Mouse (Mus musculus) forebrain, embryonic 11.5 days (tissue): ENCODE data around the gene Gm960. TPM values are rescaled to one million over a fixed set of nuclear protein-coding genes. Genes with fewer than 3 reads are reported as not detected.

Source experiments
- ATAC-seq: fragments of 200-750 bp; cut with Nextera tagmentation; replicated peaks from 2 replicates; pipeline ENCODE4 v1.8.0; 2017; ENCODE audit warnings: moderate TSS enrichment; ENCODE audit not compliant: low FRiP score
- DNase-seq: peaks from one replicate; pipeline ENCODE4 v3.0.0-alpha.2; 2017; ENCODE audit warnings: low spot score
- H3K27ac ChIP-seq: fragments of 300-500 bp; sonication (generic); 2 replicates; pipeline ENCODE4 v1.5.1; 2014; ENCODE audit warnings: low read depth, low read length
- H3K27me3 ChIP-seq: fragments of 300-500 bp; sonication (generic); 2 replicates; pipeline ENCODE4 v1.6.1; 2014; ENCODE audit warnings: mild to moderate bottlenecking, low read length, mixed read lengths; ENCODE audit not compliant: control insufficient read depth, insufficient read depth
- H3K36me3 ChIP-seq: fragments of 300-500 bp; sonication (generic); 2 replicates; pipeline ENCODE4 v1.6.1; 2014; ENCODE audit warnings: mild to moderate bottlenecking, low read length, moderate library complexity, mixed read lengths; ENCODE audit not compliant: control insufficient read depth, insufficient read depth
- H3K4me1 ChIP-seq: fragments of 300-500 bp; sonication (generic); replicated peaks from 2 replicates; pipeline ENCODE4 v1.6.1; 2014; ENCODE audit warnings: low read length, mixed read lengths; ENCODE audit not compliant: control insufficient read depth, insufficient read depth
- H3K4me2 ChIP-seq: fragments of 300-500 bp; sonication (generic); 2 replicates; pipeline ENCODE4 v1.6.1; 2014; ENCODE audit warnings: low read depth, mild to moderate bottlenecking, low read length, moderate library complexity, mixed read lengths; ENCODE audit not compliant: severe bottlenecking
- H3K4me3 ChIP-seq: fragments of 300-500 bp; sonication (generic); 2 replicates; pipeline ENCODE4 v1.5.1; 2014; ENCODE audit warnings: low read depth, low read length
- H3K9ac ChIP-seq: fragments of 300-500 bp; sonication (generic); 2 replicates; pipeline ENCODE4 v1.6.1; 2014; ENCODE audit warnings: low read length
- H3K9me3 ChIP-seq: fragments of 300-500 bp; sonication (generic); 2 replicates; pipeline ENCODE4 v1.6.1; 2016; ENCODE audit warnings: low read length, mixed read lengths; ENCODE audit not compliant: control insufficient read depth
- WGBS: fragments of 180-500 bp; shearing (Covaris S2); extraction: QIAGEN DNeasy Blood & Tissue Kit; methylation state at CpG from one replicate; pipeline ENCODE4 v1.1.7; 2014; 5-methylcytosine and 5-hydroxymethylcytosine counted together
- polyA plus RNA-seq: library from polyadenylated mRNA; unstranded; fragments of >200 nt; fragmentation: Nextera tagmentation; extraction: Ambion mirVana; gene quantifications from 2 replicates; pipeline ENCODE4 v1.2.1, GENCODE M21; 2014

Gene Gm960
- polyA plus RNA-seq, 1 experiment from 2014 or later: 4.6 TPM

GRCm38 (mm10) chr19:4666815-4667214, 31.7 kb downstream of the Gm960 start:
- Histone ChIP-seq H3K4me3 (no peak overlapping the region), H3K4me1 (no peaks in the 10 kb centered on the region), H3K27ac (no peak overlapping the region), H3K9ac (no peak overlapping the region), H3K27me3 (no peaks in the 10 kb centered on the region), H3K4me2 (no peak overlapping the region), H3K36me3 (no peaks in the 10 kb centered on the region), H3K9me3 (no peaks in the 10 kb centered on the region)
- ATAC-seq (no peak), DNase-seq (no peak)

GRCm38 (mm10) chr19:4658156-4658555, 40.3 kb downstream of the Gm960 start:
- Histone ChIP-seq H3K4me2 (no peak overlapping the region), H3K4me3 (no peak overlapping the region), H3K9me3 (no peaks in the 10 kb centered on the region), H3K27ac (no peak overlapping the region), H3K27me3 (no peaks in the 10 kb centered on the region), H3K36me3 (no peaks in the 10 kb centered on the region), H3K4me1 (no peaks in the 10 kb centered on the region), H3K9ac (no peak overlapping the region)
- DNase-seq (no peak), ATAC-seq (no peak)
- 88% methylated on average over 5 of the region's 5 CpGs for WGBS

- 80% methylated on average over 11 of the region's 11 CpGs for WGBS
- H3K4me3 ChIP-seq: no peak overlapping the region
Observed at GRCm38 (mm10) chr19:4646917-4647492, 51.5 kb downstream of the Gm960 start.

GRCm38 (mm10) chr19:4644271-4644670, 54.2 kb downstream of the Gm960 start:
- no peak overlapping the region for H3K4me2 ChIP-seq
- H3K4me3 ChIP-seq: no peak overlapping the region
- no peak overlapping the region for H3K9ac ChIP-seq
- DNase-seq (peak; percentile 75), ATAC-seq (no peak)
- 48% methylated on average over 10 of the region's 10 CpGs for WGBS
- H3K9me3 ChIP-seq: no peaks in the 10 kb centered on the region
- no peaks in the 10 kb centered on the region for H3K36me3 ChIP-seq
- H3K27ac ChIP-seq: no peak overlapping the region
- no peaks in the 10 kb centered on the region for H3K27me3 ChIP-seq
- no peaks in the 10 kb centered on the region for H3K4me1 ChIP-seq

More at GRCm38 (mm10) chr19:4646917-4647492, 51.5 kb downstream of the Gm960 start:
- no peak overlapping the region for H3K9ac ChIP-seq
- no peaks in the 10 kb centered on the region for H3K9me3 ChIP-seq
- H3K27me3 ChIP-seq: no peaks in the 10 kb centered on the region
- H3K4me2 ChIP-seq: no peak overlapping the region
- DNase-seq: no peak
- no peaks in the 10 kb centered on the region for H3K4me1 ChIP-seq
- H3K36me3 ChIP-seq: no peaks in the 10 kb centered on the region
- ATAC-seq: no peak
- no peak overlapping the region for H3K27ac ChIP-seq

- no peaks in the 10 kb centered on the region for H3K36me3 ChIP-seq
- no peaks in the 10 kb centered on the region for H3K27me3 ChIP-seq
- no peak overlapping the region for H3K4me3 ChIP-seq
- 73% methylated on average over 4 of the region's 4 CpGs for WGBS
- DNase-seq (no peak), ATAC-seq (no peak)
- H3K4me2 ChIP-seq: no peak overlapping the region
- no peak overlapping the region for H3K9ac ChIP-seq
- no peaks in the 10 kb centered on the region for H3K9me3 ChIP-seq
- H3K4me1 ChIP-seq: no peaks in the 10 kb centered on the region
- no peak overlapping the region for H3K27ac ChIP-seq
Observed at GRCm38 (mm10) chr19:4635986-4636385, 62.5 kb downstream of the Gm960 start.

- Histone ChIP-seq H3K4me2 (no peak overlapping the region), H3K27ac (no peak overlapping the region)
- ATAC-seq: peak; percentile 65
Observed at GRCm38 (mm10) chr19:4628819-4629218, 69.6 kb downstream of the Gm960 start.

GRCm38 (mm10) chr19:4625829-4626535, 72.5 kb downstream of the Gm960 start:
- WGBS: 3% methylated on average over 35 of the region's 35 CpGs
- peaks cover 15% of the 10 kb centered on the region for H3K4me1 ChIP-seq

More at GRCm38 (mm10) chr19:4628819-4629218, 69.6 kb downstream of the Gm960 start:
- no peaks in the 10 kb centered on the region for H3K36me3 ChIP-seq
- peaks cover 15% of the 10 kb centered on the region for H3K4me1 ChIP-seq
- H3K27me3 ChIP-seq: no peaks in the 10 kb centered on the region
- peak; percentile 86 for DNase-seq
- peak overlapping the region; percentile 23; the same call in 1 of the 2 replicates for H3K9ac ChIP-seq
- H3K4me3 ChIP-seq: no peak overlapping the region
- no peaks in the 10 kb centered on the region for H3K9me3 ChIP-seq
- 0% methylated on average over 1 of the region's 1 CpGs for WGBS

GRCm38 (mm10) chr19:4625179-4625828, 73.2 kb downstream of the Gm960 start, which contains the start of gene Rce1:
Rce1 (minus strand) TSS chr19:4625641.
- Histone ChIP-seq H3K4me2 (peak within 1 kb of the TSS; percentile 78), H3K4me1 (peaks cover 15% of the 10 kb centered on the region), H3K27ac (peak within 1 kb of the TSS; percentile 78), H3K36me3 (no peaks in the 10 kb centered on the region; the same call in 1 of the 2 replicates), H3K27me3 (no peaks in the 10 kb centered on the region), H3K9ac (peak within 1 kb of the TSS; percentile 96), H3K9me3 (no peaks in the 10 kb centered on the region), H3K4me3 (peak within 1 kb of the TSS; percentile 87)
- ATAC-seq (peak; percentile 87), DNase-seq (peak; percentile 96)
- under 1% methylated on average over 63 of the region's 64 CpGs for WGBS

More at GRCm38 (mm10) chr19:4625829-4626535, 72.5 kb downstream of the Gm960 start:
- Histone ChIP-seq H3K9ac (peak overlapping the region; percentile 96), H3K27me3 (no peaks in the 10 kb centered on the region), H3K9me3 (no peaks in the 10 kb centered on the region), H3K4me3 (peak overlapping the region; percentile 87), H3K4me2 (peak overlapping the region; percentile 78), H3K36me3 (no peaks in the 10 kb centered on the region; the same call in 1 of the 2 replicates), H3K27ac (peak overlapping the region; percentile 78; the same call in 1 of the 2 replicates)
- ATAC-seq (peak; percentile 80), DNase-seq (peak; percentile 76)
